Mouse (Mus musculus): Measurements from ENCODE around the gene Ero1l. TPM values are rescaled to one million over a fixed set of nuclear protein-coding genes. Genes with fewer than 3 reads are reported as not detected.

Ero1l gene
- total and polyA plus RNA-seq, 3 experiments = 11.8 to 672 (median 551) TPM

- no peak for DNase-seq (ENCODE audit: low spot score)
- TF ChIP-seq GATA2 (IDR thresholded peaks at IDR 0.05; ENCODE audit: borderline replicate concordance, low read depth, low read length) (no peak), TAL1 (conservative IDR thresholded peaks at IDR 0.05; ENCODE audit: low read depth, low read length) (no peak), POLR2AphosphoS5 (IDR thresholded peaks at IDR 0.05; ENCODE audit: insufficient replicate concordance, low read depth, low read length) (no peak)
These were observed 2.5 kb upstream of the Ero1l start for GRCm38 (mm10) chr14:45321067-45321466.

GRCm38 (mm10) chr14:45320111-45320510, 1.5 kb upstream of the Ero1l start:
- Histone ChIP-seq H3K27me3 (ENCODE audit: insufficient read depth, low read length) (no peaks in the 10 kb centered on the region), H3K4me3 (ENCODE audit: low read depth, low read length) (no peak overlapping the region), H3K36me3 (replicated peaks) (peaks cover 8% of the 10 kb centered on the region), H3K9me3 (replicated peaks) (no peaks in the 10 kb centered on the region), H3K4me1 (ENCODE audit: insufficient read depth, low read depth, low read length) (peaks cover 69% of the 10 kb centered on the region)
- no peak for DNase-seq (ENCODE audit: low spot score)
- no peak for ATAC-seq (ENCODE audit: extremely low read depth, insufficient number of reproducible peaks, low FRiP score, poor library complexity, severe bottlenecking)
- TF ChIP-seq CTCF (IDR thresholded peaks at IDR 0.05; ENCODE audit: low read depth, low read length) (no peak), TAL1 (conservative IDR thresholded peaks at IDR 0.05; ENCODE audit: low read depth, low read length) (no peak), POLR2AphosphoS5 (IDR thresholded peaks at IDR 0.05; ENCODE audit: insufficient replicate concordance, low read depth, low read length) (no peak), GATA2 (IDR thresholded peaks at IDR 0.05; ENCODE audit: borderline replicate concordance, low read depth, low read length) (no peak), GATA1 (IDR thresholded peaks at IDR 0.05; ENCODE audit: borderline replicate concordance, low read length) (no peak)

More at GRCm38 (mm10) chr14:45321067-45321466, 2.5 kb upstream of the Ero1l start:
- peaks cover 2% of the 10 kb centered on the region for H3K36me3 ChIP-seq (replicated peaks)
- ATAC-seq (ENCODE audit: extremely low read depth, insufficient number of reproducible peaks, low FRiP score, poor library complexity, severe bottlenecking) = no peak
- H3K27me3 ChIP-seq (ENCODE audit: insufficient read depth, low read length) = no peaks in the 10 kb centered on the region
- H3K4me1 ChIP-seq (ENCODE audit: insufficient read depth, low read depth, low read length) = peaks cover 70% of the 10 kb centered on the region
- H3K4me3 ChIP-seq (ENCODE audit: low read depth, low read length) = no peak overlapping the region; the same call in 1 of the 2 replicates
- no peaks in the 10 kb centered on the region for H3K9me3 ChIP-seq (replicated peaks)

GRCm38 (mm10) chr14:45319237-45319610, 653 bp upstream of the Ero1l start:
- TF ChIP-seq TAL1 (conservative IDR thresholded peaks at IDR 0.05; ENCODE audit: low read depth, low read length) = peak; percentile 51
- TF ChIP-seq POLR2AphosphoS5 (IDR thresholded peaks at IDR 0.05; ENCODE audit: insufficient replicate concordance, low read depth, low read length) = no peak
- no peak for TF ChIP-seq CTCF (IDR thresholded peaks at IDR 0.05; ENCODE audit: low read depth, low read length)
- no peak for TF ChIP-seq GATA1 (IDR thresholded peaks at IDR 0.05; ENCODE audit: borderline replicate concordance, low read length)
- no peak for TF ChIP-seq GATA2 (IDR thresholded peaks at IDR 0.05; ENCODE audit: borderline replicate concordance, low read depth, low read length)
- peak overlapping the region; percentile 4; the same call in 1 of the 2 replicates for H3K4me3 ChIP-seq (ENCODE audit: low read depth, low read length)
- peaks cover 65% of the 10 kb centered on the region for H3K4me1 ChIP-seq (ENCODE audit: insufficient read depth, low read depth, low read length)
- peaks cover 9% of the 10 kb centered on the region for H3K36me3 ChIP-seq (replicated peaks)
- H3K27me3 ChIP-seq (ENCODE audit: insufficient read depth, low read length) = no peaks in the 10 kb centered on the region
- no peak for ATAC-seq (ENCODE audit: extremely low read depth, insufficient number of reproducible peaks, low FRiP score, poor library complexity, severe bottlenecking)
- no peak for DNase-seq (ENCODE audit: low spot score)
- no peaks in the 10 kb centered on the region for H3K9me3 ChIP-seq (replicated peaks)

GRCm38 (mm10) chr14:45317921-45318411, 605 bp downstream of the Ero1l start:
- no peaks in the 10 kb centered on the region for H3K9me3 ChIP-seq (replicated peaks)
- H3K27me3 ChIP-seq (ENCODE audit: insufficient read depth, low read length) = no peaks in the 10 kb centered on the region
- H3K4me1 ChIP-seq (ENCODE audit: insufficient read depth, low read depth, low read length) = peaks cover 66% of the 10 kb centered on the region
- H3K4me3 ChIP-seq (ENCODE audit: low read depth, low read length) = peak overlapping the region; percentile 97
- TF ChIP-seq POLR2AphosphoS5 (IDR thresholded peaks at IDR 0.05; ENCODE audit: insufficient replicate concordance, low read depth, low read length) = no peak
- TF ChIP-seq GATA1 (IDR thresholded peaks at IDR 0.05; ENCODE audit: borderline replicate concordance, low read length) = no peak
- TF ChIP-seq CTCF (IDR thresholded peaks at IDR 0.05; ENCODE audit: low read depth, low read length) = no peak
- TF ChIP-seq TAL1 (conservative IDR thresholded peaks at IDR 0.05; ENCODE audit: low read depth, low read length) = no peak
- TF ChIP-seq GATA2 (IDR thresholded peaks at IDR 0.05; ENCODE audit: borderline replicate concordance, low read depth, low read length) = no peak
- H3K36me3 ChIP-seq (replicated peaks) = peaks cover 21% of the 10 kb centered on the region
- DNase-seq (ENCODE audit: low spot score) = no peak
- ATAC-seq (ENCODE audit: extremely low read depth, insufficient number of reproducible peaks, low FRiP score, poor library complexity, severe bottlenecking) = no peak

- ATAC-seq (ENCODE audit: extremely low read depth, insufficient number of reproducible peaks, low FRiP score, poor library complexity, severe bottlenecking) (no peak), DNase-seq (ENCODE audit: low spot score) (no peak)
- Histone ChIP-seq H3K9me3 (replicated peaks) (no peaks in the 10 kb centered on the region), H3K36me3 (replicated peaks) (peaks cover 28% of the 10 kb centered on the region), H3K4me3 (ENCODE audit: low read depth, low read length) (peak overlapping the region; percentile 97), H3K27me3 (ENCODE audit: insufficient read depth, low read length) (no peaks in the 10 kb centered on the region), H3K4me1 (ENCODE audit: insufficient read depth, low read depth, low read length) (peaks cover 62% of the 10 kb centered on the region)
- TF ChIP-seq GATA2 (IDR thresholded peaks at IDR 0.05; ENCODE audit: borderline replicate concordance, low read depth, low read length) = no peak
- TF ChIP-seq POLR2AphosphoS5 (IDR thresholded peaks at IDR 0.05; ENCODE audit: insufficient replicate concordance, low read depth, low read length) = no peak
- TF ChIP-seq GATA1 (IDR thresholded peaks at IDR 0.05; ENCODE audit: borderline replicate concordance, low read length) = no peak
- no peak for TF ChIP-seq TAL1 (conservative IDR thresholded peaks at IDR 0.05; ENCODE audit: low read depth, low read length)
- TF ChIP-seq CTCF (IDR thresholded peaks at IDR 0.05; ENCODE audit: low read depth, low read length) = no peak
These were observed 1.6 kb downstream of the Ero1l start for GRCm38 (mm10) chr14:45316927-45317326.

GRCm38 (mm10) chr14:45310101-45310500, 8.5 kb downstream of the Ero1l start:
- DNase-seq (ENCODE audit: low spot score) = no peak
- H3K36me3 ChIP-seq (replicated peaks) = peaks cover 74% of the 10 kb centered on the region
- H3K4me1 ChIP-seq (ENCODE audit: insufficient read depth, low read depth, low read length) = peaks cover 63% of the 10 kb centered on the region
- no peak for TF ChIP-seq GATA1 (IDR thresholded peaks at IDR 0.05; ENCODE audit: borderline replicate concordance, low read length)
- TF ChIP-seq CTCF (IDR thresholded peaks at IDR 0.05; ENCODE audit: low read depth, low read length) = no peak
- TF ChIP-seq POLR2AphosphoS5 (IDR thresholded peaks at IDR 0.05; ENCODE audit: insufficient replicate concordance, low read depth, low read length) = no peak
- TF ChIP-seq GATA2 (IDR thresholded peaks at IDR 0.05; ENCODE audit: borderline replicate concordance, low read depth, low read length) = no peak
- no peak for TF ChIP-seq TAL1 (conservative IDR thresholded peaks at IDR 0.05; ENCODE audit: low read depth, low read length)
- H3K4me3 ChIP-seq (ENCODE audit: low read depth, low read length) = peak overlapping the region; percentile 9; the same call in 1 of the 2 replicates
- no peak for ATAC-seq (ENCODE audit: extremely low read depth, insufficient number of reproducible peaks, low FRiP score, poor library complexity, severe bottlenecking)
- H3K9me3 ChIP-seq (replicated peaks) = no peaks in the 10 kb centered on the region
- H3K27me3 ChIP-seq (ENCODE audit: insufficient read depth, low read length) = no peaks in the 10 kb centered on the region

Data from G1E (cell line).